Mouse (Mus musculus) urinary bladder, postnatal 14 days (tissue): Measurements from ENCODE around the gene Gm9913.

ENCODE experiments used
- DNase-seq: peaks from one replicate; pipeline ENCODE4 v3.0.0; 2021; ENCODE audit warnings: low spot score

Gm9913 gene

GRCm38 (mm10) chr2:125555830-125556229, 50.9 kb downstream of the Gm9913 start:
- no peak for DNase-seq
